Mouse (Mus musculus) limb, embryonic 15.5 days (tissue): ENCODE measurements around the gene Zp3. TPM values are rescaled to one million over a fixed set of nuclear protein-coding genes. Genes with fewer than 3 reads are reported as not detected.

ENCODE experiments used
- ATAC-seq: fragments of 200-750 bp; cut with Nextera tagmentation; 2 replicates; pipeline ENCODE4 v1.8.0; 2017; ENCODE audit warnings: low read depth, moderate TSS enrichment; ENCODE audit not compliant: insufficient number of reproducible peaks, low FRiP score, low TSS enrichment
- H3K27ac ChIP-seq: fragments of 300-500 bp; sonication (generic); 2 replicates; pipeline ENCODE4 v1.5.1; 2015; ENCODE audit warnings: moderate library complexity, mild to moderate bottlenecking, inconsistent platforms
- H3K27me3 ChIP-seq: fragments of 300-500 bp; sonication (generic); 2 replicates; pipeline ENCODE4 v1.6.1; 2015; ENCODE audit warnings: inconsistent platforms
- H3K36me3 ChIP-seq: fragments of 300-500 bp; sonication (generic); 2 replicates; pipeline ENCODE4 v1.6.1; 2015; ENCODE audit warnings: inconsistent platforms
- H3K4me1 ChIP-seq: fragments of 300-500 bp; sonication (generic); 2 replicates; pipeline ENCODE4 v1.6.1; 2015; ENCODE audit warnings: inconsistent platforms
- H3K4me2 ChIP-seq: fragments of 300-500 bp; sonication (generic); 2 replicates; pipeline ENCODE4 v1.6.1; 2015; ENCODE audit warnings: mild to moderate bottlenecking, inconsistent platforms
- H3K4me3 ChIP-seq: fragments of 300-500 bp; sonication (generic); 2 replicates; pipeline ENCODE4 v1.5.1; 2015; ENCODE audit warnings: mild to moderate bottlenecking, inconsistent platforms
- H3K9ac ChIP-seq: fragments of 300-500 bp; sonication (generic); 2 replicates; pipeline ENCODE4 v1.6.1; 2015; ENCODE audit warnings: inconsistent platforms
- H3K9me3 ChIP-seq: fragments of 300-500 bp; sonication (generic); 2 replicates; pipeline ENCODE4 v1.6.1; 2016; ENCODE audit warnings: inconsistent platforms
- WGBS: fragments of 180-500 bp; shearing (Covaris S2); methylation state at CpG from one replicate; pipeline ENCODE4 v1.1.7; 2015; 5-methylcytosine and 5-hydroxymethylcytosine counted together
- polyA plus RNA-seq: library from polyadenylated mRNA; unstranded; fragments of >200 nt; fragmentation: Nextera tagmentation; extraction: Ambion mirVana; gene quantifications from 2 replicates; pipeline ENCODE4 v1.2.1, GENCODE M21; 2015

The Zp3 gene
- polyA plus RNA-seq, 1 experiment from 2014 or later = 0.44 TPM

DNA sequence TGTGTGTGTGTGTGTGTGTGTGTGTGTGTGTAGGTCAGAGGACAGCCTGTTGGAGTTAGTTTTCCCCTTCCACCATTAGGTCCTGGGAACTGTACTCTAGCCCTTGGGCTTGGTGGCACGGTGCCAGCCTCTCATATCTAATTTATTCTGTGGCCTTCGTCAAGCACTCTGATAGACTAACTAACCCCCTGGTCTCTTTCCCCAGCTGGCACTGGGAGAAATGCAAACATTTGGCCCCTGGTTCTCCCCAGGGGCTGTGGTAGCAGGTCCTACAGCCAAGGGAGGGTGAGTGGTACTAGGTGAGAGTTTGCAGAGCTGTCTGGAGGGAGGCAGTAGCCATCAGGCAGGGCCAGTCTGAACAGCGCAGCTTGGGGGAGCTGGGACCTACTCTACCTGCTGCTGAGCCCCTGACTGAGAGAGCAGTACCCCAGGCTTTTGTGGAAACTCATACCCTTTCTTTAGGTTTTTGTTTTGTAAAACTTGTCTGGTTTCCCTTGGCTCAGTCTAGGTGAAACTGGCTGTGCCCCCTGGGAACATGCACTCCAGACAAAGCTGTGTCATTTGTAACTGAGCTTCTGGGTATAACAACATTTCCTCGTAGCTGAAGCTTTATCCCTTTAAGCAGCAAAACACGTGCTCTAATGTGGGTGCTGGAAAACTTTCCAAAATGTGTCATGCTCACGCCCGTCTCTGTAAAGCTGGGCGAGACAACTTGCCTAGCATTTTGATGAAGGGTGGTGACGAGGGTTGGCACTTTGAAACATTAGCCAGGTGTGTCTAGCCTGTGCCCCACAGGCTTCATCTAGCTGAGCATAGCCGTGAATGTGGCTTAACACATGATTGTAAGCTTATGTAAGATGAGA, 36.3 kb downstream of the Zp3 start:
- peak overlapping the region; percentile 85 for H3K27ac ChIP-seq

DNA sequence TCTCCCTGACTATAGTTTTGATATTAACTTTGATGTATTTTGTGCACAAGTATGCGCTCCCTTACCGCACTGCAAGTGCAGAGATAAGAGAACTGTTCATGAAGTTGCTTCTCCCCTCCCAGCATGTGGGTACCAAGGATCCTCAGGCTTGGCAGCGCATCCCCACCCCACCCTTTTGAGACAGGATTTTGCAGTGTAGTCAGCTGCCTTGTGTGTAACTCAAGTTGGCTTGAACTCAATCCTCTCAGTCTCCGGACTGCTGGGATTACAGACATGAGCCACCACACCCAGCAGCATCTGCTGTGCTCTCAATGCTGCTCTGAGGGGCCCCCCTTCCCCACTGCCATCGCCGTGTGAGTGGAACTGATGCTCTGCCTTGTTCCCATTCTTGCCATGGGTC, 37.4 kb downstream of the Zp3 start:
- Histone ChIP-seq H3K36me3 (peaks cover 44% of the 10 kb centered on the region), H3K9me3 (no peaks in the 10 kb centered on the region), H3K27me3 (no peaks in the 10 kb centered on the region), H3K4me2 (no peak overlapping the region), H3K27ac (peak overlapping the region; percentile 47), H3K9ac (no peak overlapping the region), H3K4me3 (no peak overlapping the region), H3K4me1 (peaks cover 37% of the 10 kb centered on the region)
- WGBS = 77% methylated on average over 6 of the region's 6 CpGs
- no peak for ATAC-seq

More for the DNA sequence above, 36.3 kb downstream of the Zp3 start:
- no peak overlapping the region for H3K9ac ChIP-seq
- ATAC-seq = no peak
- no peaks in the 10 kb centered on the region for H3K27me3 ChIP-seq
- peaks cover 37% of the 10 kb centered on the region for H3K4me1 ChIP-seq
- H3K36me3 ChIP-seq = peaks cover 44% of the 10 kb centered on the region
- 47% methylated on average over 10 of the region's 10 CpGs for WGBS
- H3K4me3 ChIP-seq = no peak overlapping the region
- H3K9me3 ChIP-seq = no peaks in the 10 kb centered on the region
- no peak overlapping the region for H3K4me2 ChIP-seq

DNA sequence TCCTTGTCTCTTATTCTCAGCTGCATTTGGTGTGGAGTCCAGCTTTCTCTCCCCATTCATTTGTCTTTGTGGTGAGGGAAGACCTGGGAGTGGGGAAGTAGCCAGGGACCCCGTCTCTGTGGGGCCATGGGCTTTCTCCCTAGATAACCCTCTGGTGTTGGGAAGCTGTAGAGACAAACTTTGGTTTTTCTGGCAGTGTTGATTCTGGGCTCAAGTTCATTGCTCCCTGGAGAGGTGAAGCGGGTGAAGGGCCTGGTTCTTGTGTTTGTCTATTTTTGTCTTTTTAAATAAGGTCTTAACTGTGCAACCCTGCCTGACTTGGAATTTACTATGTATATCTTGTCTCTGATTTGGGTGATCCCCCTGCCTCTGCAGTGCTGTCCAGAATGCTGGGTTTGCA, 38.8 kb downstream of the Zp3 start:
- peaks cover 33% of the 10 kb centered on the region for H3K36me3 ChIP-seq
- ATAC-seq = no peak
- no peak overlapping the region for H3K9ac ChIP-seq
- no peak overlapping the region for H3K27ac ChIP-seq
- no peaks in the 10 kb centered on the region for H3K9me3 ChIP-seq
- no peak overlapping the region for H3K4me2 ChIP-seq
- H3K27me3 ChIP-seq = no peaks in the 10 kb centered on the region
- 83% methylated on average over 2 of the region's 2 CpGs for WGBS
- peaks cover 37% of the 10 kb centered on the region for H3K4me1 ChIP-seq
- H3K4me3 ChIP-seq = no peak overlapping the region

DNA sequence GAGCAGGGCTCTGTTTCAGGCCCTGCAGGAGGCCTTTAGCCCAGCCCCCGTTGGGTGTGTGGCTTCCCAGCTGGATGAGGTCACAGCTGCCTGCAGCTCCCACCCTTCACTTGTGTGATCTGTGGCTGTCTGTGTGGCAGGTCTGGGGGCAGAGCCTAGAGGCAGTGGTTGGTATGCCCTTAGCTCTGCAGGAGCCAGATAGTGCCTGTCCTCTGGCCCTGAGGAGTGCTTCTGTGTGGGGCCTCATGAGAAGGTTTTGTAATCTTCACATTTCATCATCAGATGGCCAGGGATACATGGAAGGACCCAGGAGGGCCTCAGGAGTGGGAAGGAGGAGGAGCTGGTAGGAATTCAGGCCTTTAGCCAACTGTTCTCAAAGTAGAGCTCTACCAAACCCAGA, 40.0 kb downstream of the Zp3 start:
- Histone ChIP-seq H3K36me3 (peaks cover 31% of the 10 kb centered on the region), H3K4me2 (no peak overlapping the region), H3K4me1 (peaks cover 37% of the 10 kb centered on the region), H3K27ac (no peak overlapping the region), H3K4me3 (no peak overlapping the region), H3K9me3 (no peaks in the 10 kb centered on the region), H3K9ac (no peak overlapping the region), H3K27me3 (no peaks in the 10 kb centered on the region)
- no peak for ATAC-seq
- WGBS = 36% methylated on average over 1 of the region's 1 CpGs

DNA sequence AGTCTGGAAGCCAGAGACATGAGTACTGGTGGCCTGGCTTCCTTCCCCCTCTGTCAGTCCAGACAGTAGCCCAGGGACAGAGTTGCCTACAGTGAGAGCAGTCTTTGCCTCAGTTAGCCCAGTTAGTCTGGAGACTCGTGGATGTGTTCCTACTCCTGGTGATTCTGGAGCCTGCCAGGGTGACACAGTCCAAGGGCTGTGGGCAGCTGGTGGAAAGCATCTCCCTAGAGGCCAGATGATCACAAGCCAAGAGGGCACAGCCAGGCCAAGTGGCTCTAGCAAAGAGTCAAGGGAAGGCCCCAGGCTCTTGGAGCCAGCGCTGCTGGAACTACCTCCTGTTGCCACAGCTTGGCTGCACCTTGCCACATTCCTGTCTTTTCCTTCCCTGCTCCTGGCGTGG, 45.8 kb downstream of the Zp3 start:
- H3K4me3 ChIP-seq = no peak overlapping the region
- H3K9ac ChIP-seq = no peak overlapping the region
- ATAC-seq = no peak
- H3K4me1 ChIP-seq = no peaks in the 10 kb centered on the region
- WGBS = 78% methylated on average over 3 of the region's 3 CpGs
- no peak overlapping the region for H3K4me2 ChIP-seq
- peaks cover 68% of the 10 kb centered on the region for H3K36me3 ChIP-seq
- no peaks in the 10 kb centered on the region for H3K27me3 ChIP-seq
- no peaks in the 10 kb centered on the region for H3K9me3 ChIP-seq
- no peak overlapping the region for H3K27ac ChIP-seq

DNA sequence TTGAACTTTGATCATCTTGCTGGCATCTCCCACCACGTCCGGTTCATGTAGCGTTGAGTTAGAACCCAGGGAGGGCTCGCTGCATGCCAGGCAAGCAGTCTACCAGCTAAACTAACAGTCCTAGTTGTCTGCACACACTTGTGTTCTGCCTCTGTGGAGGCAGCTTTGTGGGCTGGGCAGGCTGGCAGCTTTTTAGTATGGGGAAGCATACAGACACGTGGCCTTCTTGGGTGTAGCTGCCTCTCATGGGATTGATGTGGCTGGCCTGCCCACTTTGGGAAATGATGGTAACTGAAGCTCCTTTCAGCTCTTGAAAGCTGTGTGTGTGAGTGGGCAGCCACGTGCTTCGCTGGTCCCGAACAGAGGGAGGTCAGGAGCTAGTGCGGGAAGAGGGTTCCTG, 47.0 kb downstream of the Zp3 start:
- Histone ChIP-seq H3K36me3 (peaks cover 73% of the 10 kb centered on the region), H3K27me3 (no peaks in the 10 kb centered on the region), H3K9ac (no peak overlapping the region), H3K4me3 (no peak overlapping the region), H3K9me3 (no peaks in the 10 kb centered on the region), H3K4me1 (no peaks in the 10 kb centered on the region), H3K27ac (no peak overlapping the region), H3K4me2 (no peak overlapping the region)
- ATAC-seq = no peak
- WGBS = 90% methylated on average over 9 of the region's 9 CpGs

DNA sequence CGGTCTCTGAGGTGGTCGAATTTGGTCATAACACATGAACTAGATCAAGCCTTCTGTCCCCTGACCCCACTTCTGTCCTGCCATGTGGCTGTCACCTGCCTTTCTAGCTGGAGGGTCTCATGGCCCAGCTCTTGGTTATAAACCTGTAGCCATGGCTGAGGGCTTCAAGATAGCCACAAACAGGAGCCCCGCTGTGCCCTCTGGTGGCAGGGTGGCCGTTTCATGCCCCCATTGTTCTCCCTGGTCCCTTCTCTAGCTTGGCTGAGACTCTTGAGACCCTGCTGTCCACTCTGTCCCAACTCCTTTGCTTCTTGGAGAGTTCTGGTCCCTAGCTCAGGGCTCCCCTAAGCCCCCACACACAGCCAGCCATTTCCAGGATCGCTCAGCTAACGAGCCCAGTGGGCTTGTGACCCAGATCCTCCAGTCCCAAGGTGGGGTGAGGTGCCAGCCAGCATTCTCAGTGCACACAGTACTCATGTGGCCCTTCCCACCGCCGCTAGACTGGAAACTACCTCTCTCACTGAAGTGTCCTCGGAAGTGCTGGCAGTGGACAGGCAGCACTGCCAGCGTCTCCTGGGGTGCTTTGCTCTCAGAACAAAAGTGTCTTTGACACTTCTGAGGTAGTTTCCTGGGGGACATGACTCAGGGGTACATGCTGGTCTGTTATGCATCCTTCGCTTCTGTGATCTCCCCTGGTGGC, 47.9 kb downstream of the Zp3 start:
- H3K36me3 ChIP-seq = peaks cover 75% of the 10 kb centered on the region
- WGBS = 80% methylated on average over 11 of the region's 11 CpGs
- no peaks in the 10 kb centered on the region for H3K4me1 ChIP-seq
- no peaks in the 10 kb centered on the region for H3K9me3 ChIP-seq
- ATAC-seq = no peak
- H3K4me2 ChIP-seq = no peak overlapping the region
- H3K4me3 ChIP-seq = no peak overlapping the region
- H3K27ac ChIP-seq = no peak overlapping the region
- no peaks in the 10 kb centered on the region for H3K27me3 ChIP-seq
- no peak overlapping the region for H3K9ac ChIP-seq

DNA sequence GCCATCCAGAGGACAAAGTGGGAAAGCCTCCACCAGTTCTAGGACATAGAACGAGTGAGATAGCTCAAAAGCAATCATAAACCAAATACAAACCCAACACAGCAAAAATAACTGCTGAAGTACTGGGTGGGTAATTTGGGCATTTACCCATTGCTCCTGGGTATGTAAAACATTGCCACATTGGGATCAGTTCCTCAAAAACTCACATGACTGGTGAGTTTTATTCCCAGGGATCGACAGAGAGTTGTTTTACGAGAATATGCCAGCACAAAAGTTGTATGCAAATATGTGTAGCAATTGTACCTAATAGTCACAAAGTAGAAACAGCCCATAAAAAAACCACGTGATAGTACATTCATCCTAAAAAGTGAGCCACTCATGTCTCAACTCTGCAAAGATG, 55.0 kb downstream of the Zp3 start:
- no peak for ATAC-seq
- H3K4me1 ChIP-seq = no peaks in the 10 kb centered on the region
- 71% methylated on average over 4 of the region's 4 CpGs for WGBS
- H3K27ac ChIP-seq = no peak overlapping the region
- no peak overlapping the region for H3K4me2 ChIP-seq
- no peaks in the 10 kb centered on the region for H3K9me3 ChIP-seq
- H3K4me3 ChIP-seq = no peak overlapping the region
- H3K9ac ChIP-seq = no peak overlapping the region
- peaks cover 32% of the 10 kb centered on the region for H3K36me3 ChIP-seq
- H3K27me3 ChIP-seq = no peaks in the 10 kb centered on the region

DNA sequence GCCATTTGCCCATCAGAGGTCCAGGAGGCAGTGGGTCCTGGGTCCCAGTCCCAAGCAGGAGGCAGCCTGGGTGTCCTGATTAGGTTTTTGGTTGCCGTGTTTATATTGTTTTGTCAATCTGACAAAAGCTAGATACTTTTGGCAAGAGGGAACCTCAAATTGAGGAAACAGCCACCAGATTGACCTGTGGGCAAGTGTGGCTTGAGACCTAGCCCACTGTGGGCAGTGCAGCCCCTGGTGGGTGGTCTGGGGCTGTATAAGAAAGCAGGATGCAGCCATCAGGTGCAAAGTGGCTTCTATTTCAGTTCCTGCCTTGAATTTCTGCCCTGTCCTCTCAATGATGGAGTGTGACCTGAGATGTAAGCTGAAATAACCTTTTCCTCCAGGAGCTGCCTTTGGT, 55.4 kb downstream of the Zp3 start:
- ATAC-seq = no peak
- no peak overlapping the region for H3K27ac ChIP-seq
- 86% methylated on average over 1 of the region's 1 CpGs for WGBS
- no peak overlapping the region for H3K4me3 ChIP-seq
- no peak overlapping the region for H3K4me2 ChIP-seq
- no peaks in the 10 kb centered on the region for H3K27me3 ChIP-seq
- H3K9me3 ChIP-seq = no peaks in the 10 kb centered on the region
- H3K36me3 ChIP-seq = peaks cover 28% of the 10 kb centered on the region
- no peaks in the 10 kb centered on the region for H3K4me1 ChIP-seq
- H3K9ac ChIP-seq = no peak overlapping the region

DNA sequence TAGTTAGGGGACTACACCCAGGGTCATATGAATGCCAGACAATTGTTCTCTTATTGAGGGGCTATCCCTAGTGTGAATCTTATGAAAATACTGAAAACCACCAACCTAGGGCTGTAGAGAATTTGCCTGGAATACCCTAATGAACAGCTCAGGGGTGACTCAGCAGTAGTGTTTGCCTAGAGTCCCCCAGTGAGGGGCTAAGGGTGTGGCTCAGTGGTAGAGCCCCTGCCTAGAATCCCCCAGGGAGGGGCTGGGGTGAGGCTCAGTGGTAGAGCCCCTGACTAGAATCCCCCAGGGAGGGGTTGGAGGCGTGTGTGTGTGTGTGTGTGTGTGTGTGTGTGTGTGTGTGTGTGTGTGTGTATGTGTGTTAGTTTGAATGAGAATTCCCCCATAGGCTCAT, 56.8 kb downstream of the Zp3 start:
- no peak for ATAC-seq
- H3K36me3 ChIP-seq = peaks cover 14% of the 10 kb centered on the region
- no peak overlapping the region for H3K4me3 ChIP-seq
- H3K9ac ChIP-seq = no peak overlapping the region
- no peaks in the 10 kb centered on the region for H3K27me3 ChIP-seq
- no peak overlapping the region for H3K4me2 ChIP-seq
- H3K27ac ChIP-seq = no peak overlapping the region
- 0 out of 2 replicates have a peak, but pooled peaks cover 5% of the 10 kb centered on the region for H3K4me1 ChIP-seq
- H3K9me3 ChIP-seq = no peaks in the 10 kb centered on the region
- WGBS = 78% methylated on average over 1 of the region's 1 CpGs
